Mouse (Mus musculus) adrenal gland, adult 18-20 months (tissue): Measurements from ENCODE around the gene Zdhhc17. TPM values are rescaled to one million over a fixed set of nuclear protein-coding genes. Genes with fewer than 3 reads are reported as not detected.

Source experiments
- DNase-seq, 2 experiments: peaks; one replicate each; pipeline ENCODE4 v3.0.0; 2021 to 2022; ENCODE audit warnings: low spot score in 2 of 2
- long read RNA-seq, 2 experiments: library from polyadenylated mRNA; stranded (forward); transcript quantifications; one replicate each; pipeline ENCODE4 v2.0.0; 2021
- total RNA-seq, 2 experiments: library from RNA; stranded (reverse); gene quantifications; 1 replicate in 1 of 2; 2 replicates in 1 of 2; pipeline ENCODE4 v1.2.3; 2021

Gene Zdhhc17
- total RNA-seq = 10 to 100 TPM; 28.4 to 31.6 TPM
- long read RNA-seq, experiment 1, partial matches to known transcripts = 0 of 4 reads
- long read RNA-seq, experiment 1, other reads (novel, unspliced or antisense) = 4 of 4 reads
- long read RNA-seq, experiment 2, partial matches to known transcripts = 1 of 7 reads
- long read RNA-seq, experiment 2, other reads (novel, unspliced or antisense) = 6 of 7 reads

GRCm38 (mm10) chr10:111009641-111010479, at the start of gene Zdhhc17:
Gene Zdhhc17 (minus strand): TSS chr10:111010140.
- DNase-seq = peak; percentile 88 to 89

DNA sequence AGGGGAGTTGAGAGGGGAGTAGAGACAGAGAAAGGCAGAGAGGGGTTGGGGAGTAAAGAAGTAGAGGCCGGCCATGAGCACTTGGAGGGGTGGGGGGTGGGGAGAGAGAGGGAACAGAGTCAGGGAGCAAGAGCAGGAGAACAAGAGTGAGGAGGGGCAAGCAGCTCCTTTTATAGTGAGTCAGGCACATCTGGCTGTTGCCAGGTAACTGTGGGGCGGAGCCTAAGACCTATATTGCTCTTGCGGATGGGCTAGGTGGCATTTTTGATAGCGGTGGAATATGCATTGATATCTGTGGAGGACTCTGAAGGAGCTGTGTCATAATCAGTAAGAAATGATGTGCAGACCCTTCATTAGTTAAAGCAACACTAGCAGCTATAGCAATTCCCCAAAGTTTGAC, 45.8 kb upstream of the Zdhhc17 start:
- DNase-seq = no peak

DNA sequence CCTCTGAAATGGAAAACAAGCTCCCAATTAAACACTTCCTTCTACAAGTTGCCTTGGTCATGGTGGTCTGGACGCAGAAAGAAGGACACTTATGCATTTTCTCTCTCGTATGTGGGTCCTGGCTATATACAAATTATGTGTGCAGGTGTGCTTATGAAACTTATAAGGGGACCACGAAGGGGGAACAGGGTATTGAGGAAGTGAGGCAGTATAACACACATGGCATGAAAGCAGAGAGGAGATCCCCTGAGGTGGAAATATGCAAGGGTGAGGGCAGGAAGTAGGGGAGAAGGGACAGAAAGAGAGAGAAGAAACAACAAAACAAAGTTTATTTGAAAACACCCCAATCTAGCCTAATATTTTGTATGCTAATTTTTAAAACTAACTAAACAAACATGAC, 41.7 kb upstream of the Zdhhc17 start:
- no peak for DNase-seq

DNA sequence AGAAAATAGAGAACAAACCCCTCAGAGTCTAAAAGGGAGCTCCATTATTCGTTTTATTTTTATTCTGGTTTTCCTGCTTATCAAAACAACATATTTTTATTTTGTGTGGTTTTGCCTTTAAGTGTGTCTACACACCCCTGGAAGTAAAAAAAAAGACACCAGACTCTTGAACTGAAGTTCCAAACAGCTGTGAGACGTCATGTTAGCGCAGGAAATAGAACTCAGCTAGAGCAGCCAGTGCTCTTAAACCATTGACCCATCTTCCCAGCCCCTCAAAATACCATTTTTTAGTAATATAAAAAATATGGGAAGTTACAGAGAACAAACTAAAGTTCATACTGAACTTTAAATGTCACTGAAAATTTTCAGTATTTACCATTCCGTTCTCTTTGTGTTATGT, 40.6 kb upstream of the Zdhhc17 start:
- DNase-seq = no peak

GRCm38 (mm10) chr10:111050061-111050460, 40.1 kb upstream of the Zdhhc17 start:
- DNase-seq = peak in 1 of 2 experiments; percentile 36

DNA sequence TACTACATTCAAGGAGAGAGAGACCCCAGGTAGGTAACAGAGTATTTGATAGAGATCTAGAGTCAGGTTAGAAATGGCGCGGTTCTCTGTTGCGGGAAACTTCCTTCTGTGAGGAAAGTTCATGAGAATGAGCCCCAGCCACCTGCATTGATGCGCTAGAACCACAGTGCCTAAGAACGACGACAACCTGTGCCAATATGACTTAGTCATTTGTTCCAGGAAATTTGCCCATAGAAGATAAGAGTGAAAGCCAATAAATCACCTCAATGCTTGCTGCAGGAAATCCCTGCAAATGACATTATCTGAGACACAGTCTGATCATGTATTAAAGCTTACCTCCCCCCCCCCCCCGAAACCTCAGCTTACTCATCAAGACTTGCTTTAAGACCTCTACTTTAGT, 38.0 kb upstream of the Zdhhc17 start:
- no peak for DNase-seq

DNA sequence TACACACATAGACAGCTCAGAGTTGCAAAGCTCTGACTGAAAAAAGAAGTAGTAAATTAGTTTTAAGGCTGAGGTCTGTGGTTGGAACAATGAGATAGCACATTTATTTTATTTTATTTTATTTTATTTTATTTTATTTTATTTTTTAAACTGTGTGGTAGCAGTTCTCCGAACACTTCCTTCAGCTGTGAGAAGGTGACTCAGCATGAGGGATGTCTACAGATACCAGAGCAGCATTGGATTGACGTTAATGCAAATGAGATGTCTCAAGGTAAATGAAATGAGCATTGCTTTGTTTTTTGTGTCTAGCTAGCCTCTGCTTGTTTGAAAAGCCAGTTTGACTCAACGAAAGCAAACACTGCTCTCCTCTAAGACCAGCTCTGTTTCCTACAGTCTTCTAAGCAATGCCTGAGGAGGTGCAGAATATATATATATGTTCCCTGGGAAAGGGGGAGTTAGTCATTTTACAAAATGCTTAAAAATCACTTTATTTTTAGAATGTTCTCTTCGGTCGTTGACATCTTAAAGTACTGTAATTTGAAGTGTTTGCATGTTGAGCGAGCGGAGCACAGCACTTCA, 30.2 kb upstream of the Zdhhc17 start:
- no peak for DNase-seq

DNA sequence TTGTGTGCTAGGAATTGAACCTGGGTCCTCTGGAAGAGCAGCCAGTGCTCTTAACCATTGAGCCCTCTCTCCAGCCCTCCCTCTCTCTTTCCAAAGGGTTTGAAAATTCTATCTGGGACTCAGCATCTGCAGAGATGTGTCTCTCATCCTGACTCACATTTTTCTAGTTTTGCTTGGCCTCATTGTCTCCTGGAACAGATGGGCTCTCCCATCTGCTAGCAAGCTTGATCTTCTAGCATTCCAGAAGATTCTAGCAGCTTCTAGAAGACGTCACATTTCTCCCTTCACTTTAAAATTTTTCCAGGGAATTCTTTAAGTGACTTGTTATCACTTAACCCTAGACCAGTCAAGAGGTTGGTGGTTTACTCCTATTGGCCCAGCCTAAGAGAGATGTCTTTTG, 26.9 kb upstream of the Zdhhc17 start:
- DNase-seq = no peak

GRCm38 (mm10) chr10:111035134-111035533, 25.2 kb upstream of the Zdhhc17 start:
- no peak for DNase-seq

DNA sequence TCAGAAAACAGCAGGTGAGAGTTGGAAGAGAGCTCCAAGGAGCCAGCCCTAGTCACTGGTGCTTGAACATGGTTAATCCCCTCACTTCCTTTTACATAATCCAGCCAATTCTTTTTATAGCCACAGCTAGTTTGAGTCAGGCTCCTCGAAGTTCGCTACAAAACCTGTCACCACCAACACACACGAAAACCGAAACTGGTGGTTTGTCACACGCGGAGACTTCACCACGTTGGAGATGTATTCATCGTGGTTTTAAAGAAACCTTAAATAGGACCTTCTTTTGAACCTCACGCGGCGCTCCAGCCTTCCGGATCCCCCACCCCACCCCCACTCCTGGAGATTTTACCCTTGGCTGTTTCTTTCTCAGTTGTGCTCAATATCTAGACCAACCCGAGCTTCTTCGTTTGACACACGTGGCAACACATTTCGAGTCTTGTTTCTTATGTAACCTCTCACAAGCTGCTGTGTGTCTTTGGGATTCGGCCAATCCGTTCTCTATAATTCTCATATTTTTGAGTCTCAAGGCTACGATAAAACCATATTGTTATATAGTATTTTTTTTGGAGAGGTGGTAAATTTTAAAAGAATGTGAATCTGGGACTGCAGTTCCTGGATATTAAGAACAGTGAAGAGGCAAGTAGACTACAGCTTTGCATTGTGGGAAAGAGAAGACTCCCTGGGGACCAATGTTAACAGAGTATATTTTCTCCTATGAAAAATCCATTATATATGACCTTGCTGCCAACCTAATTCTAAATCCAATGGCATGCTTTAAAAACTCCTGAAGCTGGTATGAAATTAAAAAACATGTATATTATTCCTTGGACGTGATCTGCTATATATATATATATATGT, 21.8 kb upstream of the Zdhhc17 start:
- no peak for DNase-seq

GRCm38 (mm10) chr10:111030845-111031244, 20.9 kb upstream of the Zdhhc17 start:
- DNase-seq = no peak

- DNase-seq = no peak
These were observed 16.2 kb upstream of the Zdhhc17 start for GRCm38 (mm10) chr10:111026106-111026505.

- DNase-seq = no peak
These were observed 14.8 kb upstream of the Zdhhc17 start for GRCm38 (mm10) chr10:111024746-111025145.

- DNase-seq = no peak
These were observed 4.5 kb upstream of the Zdhhc17 start for GRCm38 (mm10) chr10:111014476-111014875.

DNA sequence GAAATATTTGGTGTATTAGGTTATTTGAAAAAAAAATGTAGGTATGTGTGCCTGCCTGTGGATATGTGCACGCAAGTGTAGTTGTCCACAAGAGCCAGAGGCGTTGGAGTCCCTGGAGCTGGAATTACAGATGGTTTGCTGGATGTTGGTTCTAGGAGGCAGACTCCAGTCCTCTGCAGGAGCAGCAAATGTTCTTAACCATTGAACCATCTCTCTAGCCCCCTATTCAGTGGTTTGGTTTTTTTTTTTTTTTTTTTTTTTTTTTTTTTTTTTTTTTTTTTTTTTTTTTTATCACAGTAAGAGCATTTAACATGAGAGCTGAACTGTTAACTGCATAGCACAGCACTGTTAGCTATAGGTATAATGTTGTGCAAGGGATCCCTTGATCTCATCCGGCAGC, 3.3 kb upstream of the Zdhhc17 start:
- DNase-seq = no peak

DNA sequence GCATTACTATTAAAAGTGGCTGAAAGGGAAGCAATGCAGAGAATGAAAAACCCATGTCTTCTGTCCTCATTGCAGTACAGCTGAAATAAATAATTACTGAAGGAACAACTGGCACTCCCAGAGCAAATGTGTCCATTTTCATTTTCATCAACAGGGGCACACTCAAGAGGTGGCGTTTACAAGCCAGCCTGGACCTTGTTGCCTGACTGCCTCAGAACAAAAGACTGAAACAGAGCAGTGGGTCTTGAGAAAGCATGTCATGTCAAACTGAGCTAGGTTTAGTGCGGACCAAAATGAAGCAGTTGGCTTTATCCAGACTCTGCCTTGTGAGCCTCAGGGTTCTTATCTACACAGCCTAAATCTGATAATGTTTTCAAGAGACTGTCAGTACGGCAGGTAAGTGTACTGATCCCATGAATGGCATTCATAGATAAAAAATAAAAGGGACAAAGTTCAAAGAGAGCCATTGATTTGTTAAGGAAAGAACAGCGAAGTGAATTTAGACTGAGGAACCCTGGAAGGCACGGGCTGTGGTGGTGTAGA, 2.6 kb upstream of the Zdhhc17 start:
- no peak for DNase-seq

- no peak for DNase-seq
These were observed 1.4 kb upstream of the Zdhhc17 start for GRCm38 (mm10) chr10:111011226-111011765.

GRCm38 (mm10) chr10:111010480-111011225, 713 bp upstream of the Zdhhc17 start:
- peak in 1 of 2 experiments; percentile 32 for DNase-seq

DNA sequence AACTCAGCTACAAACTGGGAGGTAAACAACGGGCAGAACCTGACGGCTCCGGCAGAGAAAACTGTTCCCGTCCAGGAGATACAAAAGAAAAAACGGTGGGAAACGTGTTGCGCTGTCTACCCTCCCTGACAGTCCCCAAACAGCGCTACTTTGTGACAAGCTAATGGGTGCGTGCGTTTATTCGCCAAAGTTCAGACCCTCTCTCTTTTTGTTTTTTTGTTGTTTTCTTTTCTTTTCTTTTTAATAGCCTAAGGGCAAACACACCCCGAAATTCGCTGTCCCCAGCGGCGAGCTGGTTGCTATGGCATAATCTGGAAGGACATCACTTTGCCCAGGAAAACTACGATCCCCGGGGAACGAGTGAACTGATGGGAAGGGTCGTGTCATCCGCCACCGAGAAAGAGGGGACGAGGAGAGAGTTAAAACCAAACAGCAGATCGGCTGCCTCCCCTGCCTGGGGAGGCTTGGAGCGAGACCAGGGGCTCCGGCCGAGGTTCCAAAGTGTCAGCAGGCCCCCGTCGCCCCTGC, 763 bp downstream of the Zdhhc17 start:
- DNase-seq = no peak

DNA sequence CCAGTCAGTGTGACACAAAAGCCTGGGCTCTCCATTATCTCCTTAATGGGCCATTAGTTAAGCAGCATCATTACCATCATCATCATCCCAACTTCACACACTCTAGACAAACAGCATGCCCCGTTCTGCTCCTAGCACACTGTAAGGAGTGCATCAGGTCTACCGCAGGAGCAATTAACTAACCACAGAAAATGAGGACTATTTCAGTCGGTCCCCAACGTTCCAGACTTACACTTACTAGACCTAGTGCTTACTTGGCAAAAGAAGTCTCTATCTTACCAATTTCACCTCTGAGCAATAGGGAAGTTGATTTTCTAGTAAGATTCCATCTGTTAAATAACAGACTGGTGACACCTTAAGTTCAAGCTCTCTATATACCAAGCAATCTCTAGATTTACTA, 2.3 kb downstream of the Zdhhc17 start:
- no peak for DNase-seq
